Mouse (Mus musculus) layer of hippocampus, adult 8-10 months (tissue): ENCODE measurements around the gene Ski. TPM values are rescaled to one million over a fixed set of nuclear protein-coding genes. Genes with fewer than 3 reads are reported as not detected.

Source experiments
- DNase-seq, 2 experiments: peaks; one replicate each; pipeline ENCODE4 v3.0.0; 2022; ENCODE audit warnings: low spot score in 2 of 2
- total RNA-seq, 4 experiments: library from RNA; stranded (reverse); gene quantifications; 2 replicates each; pipeline ENCODE4 v1.2.4; 2022

Ski gene
- total RNA-seq, 4 experiments from 2014 or later, result 122 to 130 (median 125) TPM

- DNase-seq, result no peak
Observed at GRCm38 (mm10) chr4:155183201-155183600, 39.2 kb downstream of the Ski start.

- DNase-seq, result no peak
Observed at GRCm38 (mm10) chr4:155178981-155179512, 43.3 kb downstream of the Ski start.

DNA sequence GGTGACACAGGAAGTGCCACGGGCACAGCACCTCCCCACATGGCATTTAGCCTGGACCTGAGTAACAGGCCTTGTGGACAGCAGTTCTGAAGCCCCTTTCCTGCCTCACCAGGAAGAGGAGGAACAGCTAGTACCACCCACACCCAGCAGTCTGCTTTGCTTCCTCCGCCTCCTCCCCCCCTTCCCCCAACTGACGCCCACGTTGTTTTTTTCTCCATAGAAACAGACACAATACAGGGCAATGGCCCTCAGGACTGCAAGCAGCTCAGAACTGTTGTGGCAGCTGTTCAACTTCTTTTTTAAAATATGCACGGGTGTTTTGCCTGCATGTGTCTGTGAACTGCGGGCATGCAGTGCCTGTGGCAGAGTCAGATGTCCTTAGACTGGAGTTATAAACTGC, 44.1 kb downstream of the Ski start:
- peak; percentile 51 to 63 for DNase-seq

DNA sequence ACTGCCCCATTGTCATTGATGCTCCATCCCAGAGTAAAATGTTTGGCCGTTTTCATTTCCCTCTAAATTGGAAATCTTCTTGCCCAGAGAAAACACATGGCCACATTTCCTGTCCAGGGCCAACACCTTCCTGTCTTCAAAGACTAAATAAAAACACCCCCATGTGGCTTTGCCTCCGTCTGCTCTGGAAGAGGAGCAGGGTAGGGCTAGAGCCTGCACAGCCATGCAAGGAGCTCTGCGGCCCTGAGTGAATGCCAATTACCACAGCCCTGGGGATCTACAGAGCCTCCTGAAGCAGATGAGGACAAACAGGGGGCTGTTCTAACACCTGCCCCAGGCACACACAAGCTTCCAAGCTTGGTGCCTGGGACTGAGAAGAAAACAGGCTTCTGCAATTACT, 46.2 kb downstream of the Ski start:
- DNase-seq, result no peak

DNA sequence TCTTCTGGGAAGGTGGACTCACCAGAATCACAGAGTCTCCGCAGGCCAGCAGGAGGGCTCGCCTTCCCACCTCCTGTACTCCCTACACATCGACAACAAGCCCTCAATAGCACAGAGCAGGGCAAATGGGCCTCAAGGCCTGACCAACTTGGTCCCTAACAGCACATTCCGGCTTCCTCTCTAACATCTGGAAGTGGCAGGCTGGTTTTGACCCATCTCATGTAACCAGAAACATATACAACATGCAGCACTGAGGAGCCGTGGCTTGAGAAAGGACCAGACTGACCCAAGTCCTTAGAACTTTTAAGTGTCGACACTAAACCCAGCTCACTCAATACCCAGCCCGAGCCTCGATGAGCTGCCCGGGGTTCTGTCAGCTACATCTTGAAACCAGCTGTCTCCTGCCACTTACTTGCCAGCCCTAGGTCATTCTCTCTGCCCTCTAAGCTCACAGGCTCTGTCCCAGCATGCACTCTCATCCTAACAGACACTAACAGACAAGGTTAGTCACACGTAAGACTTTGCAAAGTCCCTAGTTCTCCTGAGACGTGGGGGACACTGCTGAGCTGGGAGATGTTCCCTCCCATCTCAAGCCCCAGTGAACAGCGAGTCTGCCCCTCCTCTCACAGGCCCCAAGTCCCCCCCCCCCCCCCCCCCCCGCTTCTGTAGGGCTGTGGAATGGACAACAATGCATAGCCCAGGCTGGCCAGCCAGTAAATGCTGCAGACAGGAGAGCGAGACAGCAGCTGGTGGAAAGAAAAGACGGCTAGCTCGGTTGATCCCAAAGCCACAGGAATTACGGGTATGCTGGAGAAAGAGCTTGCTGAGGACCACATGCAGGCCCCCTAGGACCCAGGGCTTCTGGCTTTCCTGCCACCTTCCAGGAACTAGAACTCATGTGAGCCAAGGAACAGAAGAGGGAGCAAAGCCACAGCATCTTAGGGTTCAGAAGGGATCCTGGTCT, 48.3 kb downstream of the Ski start:
- no peak for DNase-seq

DNA sequence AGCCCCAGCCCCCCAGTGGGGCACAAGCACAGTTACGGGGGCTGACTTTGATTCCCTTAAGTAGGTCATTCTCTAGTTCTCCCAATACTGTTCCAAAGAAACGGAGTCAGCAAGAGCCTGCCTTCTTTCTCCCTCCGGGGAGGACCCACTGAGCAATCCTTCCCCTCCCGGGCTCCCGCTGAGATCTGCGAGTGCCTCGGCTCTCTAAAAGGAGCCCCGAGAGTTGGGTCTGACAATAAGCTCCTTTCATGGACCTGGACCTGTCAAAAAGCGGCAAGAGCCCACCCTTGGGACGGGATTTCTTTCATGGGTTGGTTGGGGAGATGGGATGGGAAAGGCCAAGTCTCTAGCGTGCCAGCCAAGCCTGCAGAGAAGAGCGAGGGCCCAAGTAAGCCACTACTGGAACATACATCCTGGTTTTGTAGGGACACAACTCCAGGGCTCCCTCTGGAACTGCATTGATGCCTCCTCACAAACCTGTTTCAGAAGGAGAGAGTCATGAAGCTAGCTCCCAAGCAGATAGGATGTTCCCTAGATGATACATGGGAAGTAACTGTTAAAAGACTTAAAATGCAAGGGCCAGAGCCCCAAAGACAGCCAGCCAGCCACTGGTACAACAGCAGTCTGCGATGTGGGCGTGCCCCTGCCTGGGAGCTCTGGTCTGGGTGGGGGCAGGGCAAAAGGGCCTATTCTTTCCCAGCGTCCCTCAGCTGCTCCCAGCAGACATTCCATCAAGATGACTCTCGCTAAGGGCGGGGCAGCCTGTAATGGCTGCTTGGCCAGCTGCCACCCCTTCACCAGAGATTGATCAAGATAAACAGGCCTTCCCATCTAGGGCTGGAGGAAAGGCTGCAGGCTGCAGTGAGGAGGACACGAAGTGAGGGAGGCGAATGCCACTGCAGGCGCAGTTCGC, 49.2 kb downstream of the Ski start:
- peak; percentile 81 to 82 for DNase-seq

GRCm38 (mm10) chr4:155171961-155172533, 50.3 kb downstream of the Ski start:
- DNase-seq, result peak in 1 of 2 experiments; percentile 59

- no peak for DNase-seq
Observed at GRCm38 (mm10) chr4:155170614-155171212, 51.7 kb downstream of the Ski start.

GRCm38 (mm10) chr4:155168835-155169252, 53.5 kb downstream of the Ski start:
- no peak for DNase-seq

DNA sequence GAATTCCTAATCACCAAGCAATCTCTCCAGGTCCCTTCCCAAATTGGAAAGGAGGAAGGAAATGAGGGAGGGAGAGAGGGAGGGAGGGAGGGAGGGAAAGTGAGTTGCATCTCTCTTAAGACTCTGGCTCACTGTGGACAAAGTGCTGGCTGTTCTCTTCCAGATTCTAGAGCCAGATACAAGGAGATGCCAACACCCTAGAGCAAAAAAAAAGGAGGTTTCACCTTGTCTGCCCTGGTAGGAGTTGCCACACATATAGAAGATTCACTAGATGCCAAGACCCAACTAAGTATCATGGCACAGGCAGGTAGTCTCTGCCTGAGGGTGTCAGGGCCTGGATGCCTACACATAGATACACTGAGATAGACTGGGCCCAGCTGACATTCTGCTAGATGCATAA, 56.5 kb downstream of the Ski start:
- DNase-seq, result no peak

DNA sequence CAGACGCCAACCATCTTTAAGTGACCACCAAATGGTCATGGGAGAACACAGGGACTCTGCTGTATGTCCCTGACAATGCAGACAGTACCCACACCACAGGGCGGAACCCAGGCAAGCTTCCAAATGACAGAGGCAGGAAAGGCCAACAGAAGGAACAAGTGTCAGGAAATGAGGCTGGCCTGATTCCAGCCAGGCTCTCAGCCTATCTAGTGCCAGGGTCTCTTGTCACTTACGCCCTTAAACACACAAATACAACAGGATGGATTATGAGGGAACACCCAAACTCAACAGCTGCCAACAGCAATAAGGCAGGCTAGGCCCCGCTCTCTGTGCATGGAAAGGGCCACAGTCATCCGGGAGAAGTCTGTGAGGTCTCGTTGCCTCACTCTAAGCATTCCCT, 57.8 kb downstream of the Ski start:
- no peak for DNase-seq

DNA sequence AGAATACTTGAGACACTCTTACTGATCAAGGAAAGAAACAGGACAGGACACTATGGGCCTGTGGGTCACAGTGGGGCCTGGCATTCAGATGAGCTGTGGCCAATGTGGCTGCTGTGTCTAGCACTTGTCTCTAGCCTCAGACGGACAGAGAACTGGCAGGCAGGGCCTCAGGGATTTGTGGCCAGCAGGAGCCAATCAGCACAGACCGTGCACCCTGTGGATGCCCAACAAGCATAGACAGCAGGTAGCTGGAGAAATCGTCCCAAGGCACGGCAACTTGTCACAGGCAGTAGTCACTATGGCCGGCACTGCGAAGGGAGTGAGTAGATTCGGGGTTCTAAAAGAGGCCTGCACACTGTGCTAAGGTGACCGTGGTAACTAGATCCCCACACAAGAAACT, 58.7 kb downstream of the Ski start:
- no peak for DNase-seq

- no peak for DNase-seq
Observed at GRCm38 (mm10) chr4:155163320-155163651, 59.1 kb downstream of the Ski start.

DNA sequence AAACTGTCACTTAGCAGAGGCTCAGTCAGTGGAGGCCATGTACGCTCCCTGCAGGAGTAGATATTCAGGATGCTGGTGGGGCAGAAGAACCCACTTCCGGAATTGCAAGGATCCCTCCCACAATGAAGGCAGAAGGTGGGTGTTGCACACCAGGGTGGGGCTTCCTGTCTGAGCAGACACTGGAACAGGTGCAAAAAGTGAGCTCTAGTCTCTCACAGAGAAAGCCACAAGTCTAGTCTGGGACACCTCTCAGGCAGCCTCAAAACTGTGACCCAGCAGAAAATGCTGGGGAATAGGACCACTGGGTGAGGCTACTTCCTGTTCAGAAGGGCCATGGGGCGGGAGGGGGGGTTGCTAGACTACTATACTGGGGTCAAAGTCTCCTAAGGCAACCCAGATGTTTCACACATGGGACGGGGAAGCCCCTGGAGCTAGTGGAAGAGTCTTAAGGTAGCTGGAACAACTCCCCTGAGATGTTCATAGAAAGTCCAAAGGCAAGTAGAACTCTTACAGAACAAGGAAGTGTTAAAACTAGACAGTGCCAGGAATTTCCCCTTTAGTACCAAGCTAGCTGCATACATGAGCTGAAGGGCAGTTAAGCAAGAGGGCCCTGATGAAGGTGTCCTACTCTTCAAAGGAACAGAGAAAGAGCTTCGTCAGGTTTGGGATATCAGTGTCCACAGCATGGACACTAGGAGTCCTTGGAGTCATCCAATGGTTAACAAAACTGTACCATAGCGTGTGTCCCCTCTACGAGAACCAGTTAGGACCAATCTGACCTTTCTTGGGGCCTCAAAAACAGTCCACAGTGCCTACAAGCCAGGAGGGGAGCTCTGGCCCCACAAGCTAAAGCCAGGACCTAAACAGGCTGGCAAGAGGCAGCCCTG, 59.7 kb downstream of the Ski start:
- DNase-seq, result no peak

- no peak for DNase-seq
Observed at GRCm38 (mm10) chr4:155158543-155158917, 63.9 kb downstream of the Ski start.

- DNase-seq, result no peak
Observed at GRCm38 (mm10) chr4:155157871-155158542, 64.4 kb downstream of the Ski start.

- DNase-seq, result no peak
Observed at GRCm38 (mm10) chr4:155156734-155157133, 65.7 kb downstream of the Ski start.

GRCm38 (mm10) chr4:155154986-155155385, 67.4 kb downstream of the Ski start:
- no peak for DNase-seq

DNA sequence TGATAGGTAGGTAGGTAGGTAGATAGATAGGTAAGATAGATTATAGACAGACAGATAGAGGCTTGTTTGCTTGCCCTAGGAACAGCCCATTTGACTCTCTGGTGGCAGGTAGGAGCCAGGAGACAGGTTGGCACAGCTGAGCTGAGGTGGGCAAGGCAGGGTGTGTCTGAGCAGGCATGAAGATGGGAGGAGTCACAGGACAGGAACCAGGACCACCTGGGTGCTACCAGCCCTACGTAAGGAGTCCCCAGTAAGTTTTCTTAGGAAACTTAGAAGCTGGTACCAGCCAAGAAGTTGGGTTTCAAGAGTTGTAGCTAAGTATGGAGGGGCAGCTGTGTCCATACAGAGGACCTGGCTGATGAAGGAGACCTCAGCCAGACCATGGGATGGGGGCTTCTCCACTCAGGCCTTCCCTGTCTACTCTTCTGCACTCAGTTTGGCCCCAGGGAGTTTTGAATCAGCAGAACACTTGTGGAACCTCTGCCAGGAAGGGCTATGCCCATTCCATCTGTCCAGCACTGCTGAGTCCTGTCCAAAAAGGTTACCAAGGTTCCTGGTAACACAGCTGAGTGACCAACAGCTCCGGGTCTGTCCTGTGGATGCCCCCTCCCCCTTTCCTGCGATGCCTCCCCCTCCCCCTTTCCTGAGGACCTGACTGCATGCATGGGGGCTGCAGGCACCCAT, 68.9 kb downstream of the Ski start:
- no peak for DNase-seq
